Mouse (Mus musculus) erythroblast, embryonic 14.5 days (primary cell): ENCODE measurements around the gene Stard9. TPM values are rescaled to one million over a fixed set of nuclear protein-coding genes. Genes with fewer than 3 reads are reported as not detected.

ENCODE experiments used
- H3K27me3 ChIP-seq: 2 replicates; pipeline ENCODE4 v1.6.1; 2012; ENCODE audit warnings: inconsistent platforms; ENCODE audit not compliant: control insufficient read depth
- H3K36me3 ChIP-seq: 2 replicates; pipeline ENCODE4 v1.6.1; 2012; ENCODE audit warnings: mild to moderate bottlenecking, inconsistent platforms; ENCODE audit not compliant: control insufficient read depth
- H3K4me1 ChIP-seq: 2 replicates; pipeline ENCODE4 v1.6.1; 2012; ENCODE audit warnings: inconsistent platforms; ENCODE audit not compliant: control insufficient read depth
- H3K4me3 ChIP-seq: replicated peaks from 2 replicates; pipeline ENCODE3; 2012; ENCODE audit warnings: moderate library complexity, mild to moderate bottlenecking, inconsistent platforms
- H3K9me3 ChIP-seq: 2 replicates; pipeline ENCODE4 v1.6.1; 2012; ENCODE audit warnings: low read length, inconsistent platforms, mixed read lengths; ENCODE audit not compliant: control insufficient read depth
- GATA1 ChIP-seq: IDR thresholded peaks from 2 replicates; pipeline ENCODE4 v1.6.1; 2012; ENCODE audit warnings: low read length, inconsistent platforms, mixed read lengths
- TAL1 ChIP-seq: IDR thresholded peaks from 3 replicates; pipeline ENCODE4 v1.6.1; 2012; ENCODE audit warnings: low read length, inconsistent platforms, mixed read lengths
- polyA plus RNA-seq: library from polyadenylated mRNA; stranded (reverse); fragments of >175 nt; gene quantifications from 2 replicates; pipeline ENCODE4 v1.2.3, GENCODE M21; 2012

The Stard9 gene
- polyA plus RNA-seq, 1 experiment, result 0.12 TPM

GRCm38 (mm10) chr2:120619538-120619937 is 9.4 kb upstream of the Stard9 start:
- Histone ChIP-seq H3K9me3 (no peaks in the 10 kb centered on the region), H3K27me3 (no peaks in the 10 kb centered on the region), H3K4me1 (no peaks in the 10 kb centered on the region), H3K36me3 (peaks cover 60% of the 10 kb centered on the region), H3K4me3 (no peak overlapping the region)
- TF ChIP-seq TAL1 (no peak), GATA1 (no peak)

DNA sequence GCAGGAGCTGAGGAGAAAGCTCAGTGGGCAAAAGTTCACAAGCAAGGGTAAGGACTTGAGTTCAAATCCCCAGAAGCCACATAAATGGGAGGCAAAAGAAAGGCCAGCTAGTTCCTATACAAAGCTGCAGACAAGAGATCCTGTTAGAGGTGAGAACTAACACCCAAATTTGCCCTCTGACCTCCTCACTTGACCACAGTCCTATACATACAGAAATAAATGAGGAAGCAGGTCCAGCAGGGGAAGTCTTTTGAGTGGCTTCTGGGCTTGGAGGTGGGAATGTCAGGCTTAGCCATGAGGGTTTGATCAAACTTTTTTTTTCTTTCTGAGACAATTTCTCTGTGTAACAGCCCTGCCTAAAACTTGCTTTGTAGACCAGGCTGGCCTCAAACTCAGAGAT is 6.0 kb upstream of the Stard9 start:
- Histone ChIP-seq H3K27me3 (no peaks in the 10 kb centered on the region), H3K36me3 (peaks cover 30% of the 10 kb centered on the region), H3K4me1 (peaks cover 4% of the 10 kb centered on the region), H3K9me3 (no peaks in the 10 kb centered on the region), H3K4me3 (no peak overlapping the region)
- TF ChIP-seq TAL1, result no peak
- no peak for TF ChIP-seq GATA1

GRCm38 (mm10) chr2:120628076-120628865 is 650 bp upstream of the Stard9 start:
- Histone ChIP-seq H3K4me1 (peaks cover 49% of the 10 kb centered on the region), H3K27me3 (peaks cover 14% of the 10 kb centered on the region), H3K36me3 (peaks cover 2% of the 10 kb centered on the region; the same call in 1 of the 2 replicates), H3K4me3 (peak overlapping the region; percentile 74), H3K9me3 (no peaks in the 10 kb centered on the region)
- TF ChIP-seq TAL1, result no peak
- TF ChIP-seq GATA1, result no peak

GRCm38 (mm10) chr2:120630246-120630645 is 1.3 kb downstream of the Stard9 start:
- H3K36me3 ChIP-seq, result peaks cover 7% of the 10 kb centered on the region
- H3K27me3 ChIP-seq, result peaks cover 14% of the 10 kb centered on the region
- no peak overlapping the region for H3K4me3 ChIP-seq
- H3K4me1 ChIP-seq, result peaks cover 51% of the 10 kb centered on the region
- H3K9me3 ChIP-seq, result no peaks in the 10 kb centered on the region
- TF ChIP-seq TAL1, result no peak
- TF ChIP-seq GATA1, result no peak

- Histone ChIP-seq H3K27me3 (peaks cover 14% of the 10 kb centered on the region), H3K4me1 (peaks cover 51% of the 10 kb centered on the region), H3K4me3 (no peak overlapping the region), H3K36me3 (peaks cover 7% of the 10 kb centered on the region), H3K9me3 (no peaks in the 10 kb centered on the region)
- TF ChIP-seq TAL1, result no peak
- TF ChIP-seq GATA1, result no peak
Measured at GRCm38 (mm10) chr2:120630655-120631054, 1.7 kb downstream of the Stard9 start.

DNA sequence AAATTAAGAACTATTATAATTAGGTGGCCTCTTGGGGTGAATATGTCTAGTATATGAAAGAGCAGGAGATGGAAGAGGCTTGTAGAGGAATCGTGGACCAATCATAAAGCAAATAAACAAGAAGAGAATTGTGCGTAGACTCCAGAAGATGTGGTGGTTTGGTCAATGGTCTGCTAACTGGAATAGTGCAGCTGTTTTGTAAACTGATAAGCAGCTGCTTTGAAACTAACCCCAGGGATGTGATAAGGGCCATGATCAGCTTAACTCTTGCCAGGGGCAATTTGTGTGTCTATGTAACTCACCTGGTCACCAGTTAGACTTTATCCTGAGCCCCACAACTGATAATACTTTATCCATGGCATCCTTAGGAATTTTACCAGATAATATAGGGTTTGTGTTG is 2.6 kb downstream of the Stard9 start:
- H3K36me3 ChIP-seq, result peaks cover 7% of the 10 kb centered on the region
- peaks cover 14% of the 10 kb centered on the region for H3K27me3 ChIP-seq
- no peaks in the 10 kb centered on the region for H3K9me3 ChIP-seq
- peaks cover 51% of the 10 kb centered on the region for H3K4me1 ChIP-seq
- TF ChIP-seq TAL1 (peak; percentile 85), GATA1 (peak; percentile 94)
- peak overlapping the region; percentile 20 for H3K4me3 ChIP-seq

GRCm38 (mm10) chr2:120631957-120632356 is 3.0 kb downstream of the Stard9 start:
- peaks cover 51% of the 10 kb centered on the region for H3K4me1 ChIP-seq
- no peak for TF ChIP-seq GATA1
- TF ChIP-seq TAL1, result no peak
- H3K27me3 ChIP-seq, result peaks cover 14% of the 10 kb centered on the region
- H3K36me3 ChIP-seq, result peaks cover 7% of the 10 kb centered on the region
- H3K4me3 ChIP-seq, result peak overlapping the region; percentile 20
- no peaks in the 10 kb centered on the region for H3K9me3 ChIP-seq

GRCm38 (mm10) chr2:120640835-120641234 is 11.9 kb downstream of the Stard9 start:
- Histone ChIP-seq H3K4me1 (peaks cover 2% of the 10 kb centered on the region; the same call in 1 of the 2 replicates), H3K36me3 (no peaks in the 10 kb centered on the region), H3K9me3 (no peaks in the 10 kb centered on the region), H3K27me3 (no peaks in the 10 kb centered on the region), H3K4me3 (no peak overlapping the region)
- TF ChIP-seq TAL1 (no peak), GATA1 (no peak)

DNA sequence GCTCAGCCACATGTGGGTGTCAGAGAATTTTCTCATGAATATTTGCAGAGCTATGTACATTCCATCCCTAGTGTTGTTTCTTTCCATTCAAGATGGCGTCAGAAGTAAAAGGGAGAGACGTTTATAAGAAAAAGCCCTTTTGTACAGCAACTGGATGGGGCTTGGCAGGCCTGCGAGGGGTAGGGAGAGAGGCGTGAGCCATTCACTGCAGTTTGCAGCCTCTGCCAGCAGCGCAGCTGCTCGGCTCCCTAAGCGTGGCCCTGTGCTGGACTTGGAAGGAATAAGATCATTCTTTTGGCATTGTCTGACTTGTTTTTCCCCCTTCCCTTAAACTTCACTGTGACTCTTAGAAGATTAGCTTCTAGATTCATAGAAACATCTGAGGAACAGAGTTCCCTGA is 14.9 kb downstream of the Stard9 start:
- TF ChIP-seq TAL1 (no peak), GATA1 (no peak)
- H3K4me3 ChIP-seq, result no peak overlapping the region
- no peaks in the 10 kb centered on the region for H3K27me3 ChIP-seq
- H3K4me1 ChIP-seq, result peaks cover 2% of the 10 kb centered on the region; the same call in 1 of the 2 replicates
- H3K9me3 ChIP-seq, result no peaks in the 10 kb centered on the region
- H3K36me3 ChIP-seq, result no peaks in the 10 kb centered on the region
